Mouse (Mus musculus) myocyte (in vitro differentiated cells): ENCODE results near the gene Syne2.

ENCODE experiments used
- CEBPB ChIP-seq: IDR thresholded peaks from 2 replicates; pipeline ENCODE4 v1.6.1; 2011; ENCODE audit warnings: mild to moderate bottlenecking, moderate library complexity; ENCODE audit not compliant: poor library complexity, insufficient read depth, severe bottlenecking
- E2F4 ChIP-seq: IDR thresholded peaks from one replicate; pipeline ENCODE4 v1.6.1; 2011; ENCODE audit warnings: mild to moderate bottlenecking, control low read depth, moderate library complexity; ENCODE audit not compliant: insufficient read depth
- MAX ChIP-seq: IDR thresholded peaks from one replicate; pipeline ENCODE4 v1.6.1; 2011; ENCODE audit warnings: low read depth, mild to moderate bottlenecking, control low read depth
- MYOD1 ChIP-seq, 3 experiments: IDR thresholded peaks; one replicate each; pipeline ENCODE4 v1.6.1; 2011; ENCODE audit warnings: control low read depth in 2 of 3, low read depth in 2 of 3, mild to moderate bottlenecking in 2 of 3, moderate library complexity in 1 of 3; ENCODE audit not compliant: insufficient read length in 2 of 3, control insufficient read depth in 1 of 3
- MYOG ChIP-seq, 3 experiments: IDR thresholded peaks; one replicate each; pipeline ENCODE4 v1.6.1; 2011; ENCODE audit warnings: control low read depth in 2 of 3, low read depth in 2 of 3, mild to moderate bottlenecking in 2 of 3; ENCODE audit not compliant: insufficient read length in 2 of 3, control insufficient read depth in 1 of 3, insufficient read depth in 1 of 3
- POLR2A ChIP-seq: IDR thresholded peaks from one replicate; pipeline ENCODE4 v1.6.1; 2011; ENCODE audit warnings: low read depth, mild to moderate bottlenecking, control low read depth, moderate library complexity; ENCODE audit not compliant: insufficient read length
- POLR2AphosphoS2 ChIP-seq: IDR thresholded peaks from one replicate; pipeline ENCODE4 v1.6.1; 2011; ENCODE audit warnings: low read depth, control low read depth; ENCODE audit not compliant: insufficient read length
- SRF ChIP-seq: IDR thresholded peaks from one replicate; pipeline ENCODE4 v1.6.1; 2011; ENCODE audit warnings: low read depth; ENCODE audit not compliant: control insufficient read depth, insufficient read length
- TCF12 ChIP-seq: IDR thresholded peaks from one replicate; pipeline ENCODE4 v1.6.1; 2011; ENCODE audit warnings: mild to moderate bottlenecking, control low read depth; ENCODE audit not compliant: poor library complexity, insufficient read depth, severe bottlenecking
- USF1 ChIP-seq: IDR thresholded peaks from one replicate; pipeline ENCODE4 v1.6.1; 2011; ENCODE audit warnings: low read depth, mild to moderate bottlenecking, control low read depth, moderate library complexity

DNA sequence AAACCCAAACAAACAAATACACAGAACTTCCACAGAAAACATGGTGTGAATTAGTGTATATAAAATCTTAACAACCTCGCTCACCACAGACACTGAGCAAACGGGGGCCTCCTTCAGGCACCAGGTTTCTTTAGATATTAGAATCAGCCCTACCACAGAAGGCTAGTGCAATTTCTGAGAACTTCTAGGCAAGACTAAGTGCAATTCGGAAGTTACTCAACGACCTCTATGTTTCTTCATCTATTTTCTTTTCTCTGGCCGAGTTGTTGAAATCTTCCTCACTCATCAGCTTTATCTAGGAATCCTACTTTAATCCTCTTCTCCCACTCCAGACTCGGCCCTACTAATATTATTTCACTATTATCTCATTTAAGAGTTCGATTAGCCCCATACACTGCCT, 35.9 kb upstream of the Syne2 start:
- TF ChIP-seq POLR2A (no peak), MYOG (IDR thresholded peaks at IDR 0.05; ENCODE audit: control insufficient read depth in 1 of 3, insufficient read depth in 1 of 3, insufficient read length in 2 of 3, low read depth in 2 of 3) (no peak), USF1 (no peak), CEBPB (no peak), TCF12 (no peak), POLR2AphosphoS2 (no peak), MAX (no peak), SRF (no peak), MYOD1 (IDR thresholded peaks at IDR 0.05; ENCODE audit: control insufficient read depth in 1 of 3, insufficient read length in 2 of 3, low read depth in 2 of 3) (no peak), E2F4 (no peak)
